Mouse (Mus musculus) left cerebral cortex, adult 8-10 months (tissue): ENCODE results near the gene Vmn1r21. TPM values are rescaled to one million over a fixed set of nuclear protein-coding genes. Genes with fewer than 3 reads are reported as not detected.
"Not testable (repeated sequence)": the region's sequence is repeated elsewhere in the genome, so short reads cannot be mapped to it uniquely, and the experiment has no call there.

ENCODE experiments used
- DNase-seq, 2 experiments: peaks; one replicate each; pipeline ENCODE4 v3.0.0; 2022; ENCODE audit warnings: low spot score in 2 of 2
- total RNA-seq, 4 experiments: library from RNA; stranded (reverse); gene quantifications; 2 replicates each; pipeline ENCODE4 v1.2.4; 2022

Vmn1r21 gene
- not detected for total RNA-seq

DNA sequence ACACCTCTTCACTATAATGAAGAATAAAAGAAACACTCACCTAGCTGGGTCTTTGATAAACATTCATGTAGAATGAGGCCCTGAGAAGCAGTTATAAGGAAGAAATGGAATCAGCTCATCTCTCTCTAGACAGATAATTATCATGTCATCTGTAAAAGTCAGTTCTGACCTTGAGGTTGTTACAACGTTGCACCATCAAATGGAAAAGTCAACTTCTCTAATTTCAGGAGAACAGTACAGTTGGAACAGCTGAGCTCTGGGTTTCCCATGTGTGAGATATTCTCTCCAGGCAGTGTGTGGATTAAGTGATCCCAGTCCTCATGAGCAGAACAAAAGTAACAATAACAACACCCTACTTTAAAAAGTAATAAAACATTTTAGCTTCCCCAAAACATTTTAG is at the start of gene Vmn1r21:
Gene Vmn1r21 (minus strand): TSS at position 58 of the 400 bp plus-strand sequence.
- DNase-seq, result no peak

GRCm38 (mm10) chr6:57859043-57860042 is 9.2 kb upstream of the Vmn1r21 start:
- DNase-seq, result peak in 1 of 2 experiments; percentile 12

DNA sequence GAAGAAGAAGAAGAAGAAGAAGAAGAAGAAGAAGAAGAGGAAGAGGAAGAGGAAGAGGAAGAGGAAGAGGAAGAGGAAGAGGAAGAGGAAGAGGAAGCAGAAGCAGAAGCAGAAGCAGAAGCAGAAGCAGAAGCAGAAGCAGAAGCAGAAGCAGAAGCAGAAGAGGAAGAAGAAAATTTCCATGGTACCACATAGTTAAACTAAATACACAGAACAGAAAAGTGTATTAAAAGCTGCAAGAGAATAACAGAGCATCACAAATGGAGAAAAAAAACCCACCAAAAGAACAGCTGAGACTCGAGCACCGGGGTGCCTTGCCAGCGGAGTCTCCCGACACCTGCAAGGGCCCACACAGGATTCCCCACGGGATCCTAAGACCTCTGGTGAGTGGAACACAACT is 1.0 kb upstream of the Vmn1r21 start:
- DNase-seq, result not testable (repeated sequence)

DNA sequence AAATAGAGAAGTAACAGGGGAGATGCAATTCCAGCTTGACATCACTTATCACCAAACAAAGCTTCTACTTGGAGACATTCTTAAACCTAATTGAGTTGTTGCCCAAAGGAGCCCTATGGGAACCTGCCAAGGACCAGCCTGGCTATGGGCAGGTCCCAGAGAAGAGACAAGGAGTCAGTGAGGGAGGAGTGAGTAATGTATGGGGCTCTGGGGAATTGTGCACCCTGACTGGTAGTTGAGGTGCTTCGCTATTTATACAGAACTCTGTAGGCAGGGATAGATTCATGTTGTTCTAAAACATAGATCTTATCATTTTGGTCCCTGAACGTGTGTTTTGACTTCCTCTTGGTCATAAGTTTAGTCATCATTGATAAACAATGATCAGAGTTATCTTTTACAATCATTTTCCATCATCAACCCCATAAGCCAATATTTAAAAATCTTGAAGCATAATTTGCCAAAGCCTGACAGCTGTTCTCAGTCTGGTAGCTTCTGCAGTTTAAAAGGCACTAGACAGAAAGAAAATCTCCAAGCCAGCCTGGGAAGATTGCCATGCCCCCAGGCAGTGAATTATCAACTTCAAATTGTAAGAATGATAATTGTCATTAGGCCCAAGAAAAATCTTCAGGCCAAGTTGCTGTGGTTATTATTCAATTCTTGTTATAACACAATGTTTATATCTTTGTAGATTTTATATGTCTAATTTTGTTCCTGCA is 10.3 kb downstream of the Vmn1r21 start:
- DNase-seq, result no peak

- no peak for DNase-seq
Measured at GRCm38 (mm10) chr6:57825259-57825715, 24.9 kb downstream of the Vmn1r21 start.

DNA sequence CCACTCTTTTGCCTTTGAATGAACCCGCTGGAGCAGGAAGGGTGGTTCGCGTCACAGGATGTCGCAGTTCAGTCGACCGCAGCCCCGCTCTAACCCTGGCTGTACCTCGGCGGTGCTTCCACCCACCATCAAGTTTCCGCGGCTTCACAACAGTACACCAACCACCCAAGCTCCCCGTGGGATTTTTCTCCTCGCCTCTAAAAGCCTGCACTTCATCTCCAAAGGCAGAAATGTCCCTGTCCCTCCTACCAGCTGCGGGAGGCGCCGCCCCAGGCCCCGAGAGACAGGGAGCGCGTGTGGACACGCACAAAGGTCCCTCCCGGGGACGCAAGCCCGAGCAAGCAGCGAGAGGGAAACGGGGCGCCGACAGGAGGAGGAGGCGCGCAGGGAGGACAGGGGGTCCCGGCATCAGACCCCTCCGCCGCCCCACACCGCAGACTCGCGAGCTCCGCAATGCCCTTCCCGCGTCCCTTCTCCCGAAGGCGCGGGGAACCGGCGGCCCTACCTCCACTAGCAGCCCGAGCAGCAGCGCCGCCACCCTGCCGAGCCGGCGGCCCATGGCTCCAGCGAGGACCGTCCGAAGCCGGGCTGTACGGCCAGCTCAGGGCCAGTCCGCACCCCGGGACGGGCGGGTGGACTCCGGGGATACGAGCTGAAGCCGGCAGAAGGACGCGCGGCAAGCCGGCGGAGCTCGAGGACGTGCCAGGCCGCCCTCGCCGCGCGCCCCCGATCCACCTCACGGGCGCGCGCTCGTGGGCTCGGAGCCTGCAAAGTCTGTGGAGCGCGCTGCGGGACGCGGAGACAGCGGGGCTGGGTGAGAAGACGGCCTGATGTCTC is 25.5 kb downstream of the Vmn1r21 start, which contains the start of gene Vopp1:
Gene Vopp1 (minus strand): TSS at position 738 of the 837 bp plus-strand sequence.
- DNase-seq, result peak; percentile 62 to 67

GRCm38 (mm10) chr6:57823461-57823860 is 26.7 kb downstream of the Vmn1r21 start:
- DNase-seq, result no peak

DNA sequence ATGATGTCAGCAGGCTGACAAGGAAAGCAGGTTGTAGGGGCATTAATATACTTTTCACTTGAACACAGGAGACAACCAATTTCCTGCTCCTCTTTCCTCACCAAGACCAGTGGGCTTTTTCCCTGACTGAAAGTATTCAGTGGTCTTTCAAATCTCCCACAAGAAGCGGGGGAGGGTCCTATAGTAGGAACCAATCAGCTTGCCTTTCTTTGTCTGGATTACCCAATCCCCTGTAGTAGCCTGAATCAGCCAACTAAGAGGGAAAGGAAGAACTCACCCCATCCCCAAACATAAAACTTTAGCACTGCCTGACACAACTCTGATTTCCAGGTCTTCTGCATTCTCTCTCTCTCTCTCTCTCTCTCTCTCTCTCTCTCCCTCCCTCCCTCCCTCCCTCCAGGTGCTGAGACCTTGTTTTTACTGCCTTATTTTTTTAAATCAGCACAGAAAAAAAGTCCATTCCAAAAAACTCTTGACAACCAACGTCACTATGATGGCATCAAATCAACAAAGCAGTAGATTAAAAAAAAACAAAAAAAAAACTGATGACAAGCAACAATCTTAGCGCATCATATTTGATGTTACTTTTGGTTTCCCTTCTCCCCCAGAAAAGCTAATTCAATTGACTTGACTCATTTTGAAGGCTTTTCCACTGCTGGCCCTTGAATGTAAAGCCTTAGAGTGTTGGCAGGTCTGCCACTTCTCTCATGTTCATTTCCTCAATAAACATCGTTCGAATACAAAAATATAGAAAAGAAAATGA is 27.3 kb downstream of the Vmn1r21 start:
- no peak for DNase-seq

- no peak for DNase-seq
Measured at GRCm38 (mm10) chr6:57814436-57814940, 35.7 kb downstream of the Vmn1r21 start.

DNA sequence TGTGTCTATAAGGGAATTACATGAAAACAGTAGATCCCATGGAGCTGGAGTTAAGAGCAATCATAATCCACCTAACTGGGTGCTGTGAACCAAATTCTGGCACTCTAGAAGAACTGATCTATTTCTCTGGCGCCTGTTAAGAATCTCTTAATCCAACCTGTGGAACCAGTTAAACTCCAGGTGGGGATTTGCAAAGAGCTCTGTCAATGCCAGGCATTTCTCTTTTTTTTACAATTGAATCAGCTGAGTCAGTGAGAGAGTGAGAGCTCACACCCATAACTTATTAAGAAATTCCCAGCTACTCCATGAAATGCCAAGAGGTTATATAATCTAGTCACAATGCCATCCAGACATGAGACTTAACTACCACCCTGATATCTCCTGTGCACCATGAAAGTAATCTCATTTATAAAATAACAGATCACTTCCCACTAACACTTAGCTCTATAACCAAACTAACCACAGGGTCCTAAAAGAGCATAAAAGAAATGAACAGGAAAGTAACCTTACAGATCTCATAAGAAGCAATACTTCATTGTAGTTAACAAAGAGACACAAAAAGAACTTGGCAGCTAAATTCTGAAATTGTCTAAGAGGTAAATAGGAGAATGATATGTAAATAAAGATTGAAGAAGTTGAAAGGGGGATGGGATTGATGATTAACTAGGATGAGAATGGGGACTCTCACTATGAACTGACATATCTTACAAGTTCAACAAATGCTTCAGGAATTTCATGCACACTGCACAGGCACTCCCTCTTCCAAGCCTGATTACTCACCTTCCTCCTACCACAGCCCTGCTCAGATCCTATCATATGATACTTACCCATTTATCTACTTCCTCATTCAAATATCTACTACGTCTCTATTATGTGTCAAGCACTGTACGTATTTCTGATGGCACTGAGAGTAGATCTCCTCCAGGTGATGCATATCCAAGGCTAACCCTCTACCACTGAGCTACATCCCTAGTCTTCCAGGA is 38.1 kb downstream of the Vmn1r21 start:
- DNase-seq, result no peak

- DNase-seq, result no peak
Measured at GRCm38 (mm10) chr6:57805218-57806069, 44.7 kb downstream of the Vmn1r21 start.

- no peak for DNase-seq
Measured at GRCm38 (mm10) chr6:57803130-57803529, 47.0 kb downstream of the Vmn1r21 start.

DNA sequence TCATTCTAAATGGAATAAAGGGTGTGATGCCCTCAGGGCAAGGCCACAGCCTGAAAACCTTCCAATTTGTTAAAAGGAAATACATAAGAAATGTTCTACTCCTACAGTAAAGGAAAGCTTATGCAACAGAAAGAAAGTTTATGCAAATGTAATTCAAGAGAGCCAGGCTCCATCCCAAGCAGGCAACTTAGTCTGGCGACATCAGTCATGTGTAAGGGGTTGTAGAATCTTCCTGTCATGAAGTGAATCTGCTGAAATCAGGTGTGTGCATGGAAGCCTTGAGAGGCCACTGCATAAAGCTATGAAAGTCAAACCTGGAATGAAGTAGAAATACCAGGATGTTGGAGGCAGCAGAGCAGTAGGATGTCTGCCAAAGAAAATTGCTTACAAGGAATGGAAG is 51.2 kb downstream of the Vmn1r21 start:
- DNase-seq, result no peak

GRCm38 (mm10) chr6:57796853-57797423 is 53.2 kb downstream of the Vmn1r21 start:
- no peak for DNase-seq

DNA sequence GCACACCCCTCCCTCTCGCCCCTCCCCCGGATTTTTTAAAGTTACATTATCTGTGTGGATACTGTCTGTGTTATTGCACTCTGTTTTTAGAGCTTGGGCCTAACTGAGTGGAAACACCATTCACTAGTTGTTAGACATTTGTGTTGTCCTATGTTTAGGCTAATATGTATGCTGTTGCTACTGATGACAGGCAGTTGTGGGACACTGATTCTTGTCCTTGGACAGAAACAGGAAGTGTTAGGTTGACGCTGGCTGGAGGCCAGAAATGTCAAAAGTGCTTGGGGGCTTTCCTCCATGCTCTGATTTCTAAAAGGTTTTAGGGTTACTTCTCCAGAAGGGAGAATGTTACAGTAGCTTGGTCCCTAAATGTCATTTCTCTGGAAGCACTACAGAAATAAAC is 54.3 kb downstream of the Vmn1r21 start:
- no peak for DNase-seq
